Mouse (Mus musculus) urinary bladder, postnatal 25 days (tissue): ENCODE data around the gene Gmfg.

Experiments used
- DNase-seq: peaks from one replicate; pipeline ENCODE4 v3.0.0; 2022; ENCODE audit warnings: low spot score

The Gmfg gene

GRCm38 (mm10) chr7:28436932-28437570, at the start of gene Gmfg:
Gene Gmfg (plus strand): TSS chr7:28437447.
- peak; percentile 59 for DNase-seq

DNA sequence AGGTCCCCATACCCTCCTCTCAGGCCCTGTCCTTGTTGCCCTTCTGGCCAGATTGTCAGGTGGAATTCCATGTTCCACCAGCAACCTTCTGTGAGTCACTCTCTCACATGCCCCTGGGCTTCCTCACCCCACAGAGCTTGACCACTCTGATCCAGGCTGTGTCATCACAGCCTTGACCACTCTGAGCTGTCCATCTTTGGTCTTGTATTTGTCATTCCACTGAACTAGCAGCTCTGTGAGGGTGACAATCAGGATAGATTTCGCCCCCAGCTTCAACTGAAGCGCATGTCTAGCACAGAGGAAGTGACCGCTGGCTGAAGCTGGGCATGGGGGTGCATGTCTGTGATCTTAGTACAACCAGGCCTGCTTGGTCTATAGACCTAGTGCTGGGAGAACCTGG, 46.9 kb upstream of the Gmfg start:
- DNase-seq = no peak

DNA sequence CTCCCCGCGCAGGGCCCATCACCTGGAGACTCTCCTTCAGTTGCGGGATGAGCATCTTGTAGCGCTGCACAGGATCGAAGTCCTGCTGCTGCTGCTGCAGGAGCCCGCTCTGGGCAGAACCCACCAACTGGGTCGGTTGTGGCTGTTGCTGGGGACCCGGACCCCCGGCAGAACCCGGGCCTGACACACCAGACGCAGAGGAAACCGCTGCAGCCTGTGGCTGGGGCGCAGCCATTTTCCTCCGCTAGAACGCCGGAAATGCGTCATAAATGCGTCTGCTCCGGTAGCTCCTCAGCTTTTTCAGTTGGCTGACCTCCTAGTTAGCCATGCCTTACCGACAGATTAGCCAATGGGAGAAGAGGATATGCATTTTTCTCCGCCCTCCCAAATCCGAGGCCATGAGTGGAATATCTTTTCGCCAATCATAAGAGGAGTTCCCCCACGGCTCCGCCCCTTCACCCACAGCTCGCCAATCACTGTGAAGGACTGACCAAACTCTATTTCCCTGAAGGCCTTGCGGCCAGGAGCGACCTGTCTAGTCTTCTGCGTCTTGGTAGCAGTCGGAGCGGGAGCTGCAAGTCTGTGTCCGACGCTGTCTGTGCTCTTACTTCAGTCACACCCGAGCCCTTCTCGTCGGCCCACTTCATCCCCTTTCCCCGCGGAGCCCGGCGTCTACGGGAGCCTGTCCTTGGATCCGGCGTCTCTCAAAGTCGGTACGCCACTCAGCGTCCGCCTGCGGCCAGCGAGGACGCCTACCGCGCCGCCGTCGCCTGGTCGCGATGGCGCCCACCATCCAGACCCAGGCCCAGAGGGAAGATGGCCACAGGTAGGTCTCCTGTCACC, 44.6 kb upstream of the Gmfg start, which contains the start of the genes Med29 and Paf1:
Gene Med29, minus strand, starts transcription at position 280 of the 843 bp plus-strand sequence.
Gene Paf1, plus strand, starts transcription at position 523 of the 843 bp plus-strand sequence.
- peak; percentile 83 for DNase-seq

DNA sequence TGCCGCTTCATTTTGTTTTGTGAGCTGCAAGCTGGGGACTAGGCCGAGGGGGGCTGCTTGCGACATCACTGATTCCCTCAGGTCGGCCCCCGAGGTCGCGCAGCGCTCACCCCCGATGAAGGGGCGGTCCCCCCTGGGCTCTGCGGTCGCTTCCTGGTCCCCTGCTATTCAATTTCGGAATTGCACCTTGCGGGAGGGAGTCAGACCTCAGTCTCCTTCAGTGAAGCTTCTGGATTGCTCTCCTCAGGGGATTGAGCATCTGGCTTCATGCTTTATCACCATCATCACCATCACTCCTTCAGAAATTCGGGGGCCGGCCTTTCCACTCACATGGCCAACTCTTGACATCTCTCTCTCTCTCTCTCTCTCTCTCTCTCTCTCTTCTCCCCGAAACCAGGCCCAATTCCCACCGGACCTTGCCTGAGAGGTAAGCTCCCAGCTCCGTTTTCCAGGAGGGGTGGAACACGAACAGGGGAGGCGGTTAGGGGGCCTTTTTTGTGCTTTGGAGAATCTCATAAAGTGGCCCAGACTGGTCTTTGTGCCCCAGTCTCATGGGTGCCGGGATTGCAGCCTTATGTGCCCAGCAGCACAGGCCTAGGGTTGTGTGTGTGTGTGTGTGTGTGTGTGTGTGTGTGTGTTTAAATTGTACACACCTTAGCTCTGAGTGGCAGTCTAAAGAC, 43.8 kb upstream of the Gmfg start:
- DNase-seq = no peak

DNA sequence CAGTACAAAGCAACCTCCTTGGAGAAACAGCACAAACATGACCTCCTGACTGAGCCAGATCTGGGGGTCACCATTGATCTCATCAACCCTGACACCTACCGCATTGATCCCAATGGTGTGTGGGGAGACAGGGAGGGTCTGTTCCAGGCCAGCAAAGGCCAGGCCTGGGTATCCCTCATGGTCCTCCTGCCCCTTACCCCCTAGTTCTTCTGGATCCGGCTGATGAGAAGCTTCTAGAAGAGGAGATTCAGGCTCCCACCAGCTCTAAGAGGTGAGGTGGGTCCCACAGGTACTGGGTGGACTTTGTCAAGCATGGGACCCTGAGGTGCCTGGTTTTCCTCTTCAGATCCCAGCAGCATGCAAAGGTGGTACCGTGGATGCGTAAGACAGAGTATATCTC, 41.8 kb upstream of the Gmfg start:
- DNase-seq = no peak

- no peak for DNase-seq
Measured at GRCm38 (mm10) chr7:28398000-28398399, 39.2 kb upstream of the Gmfg start.

DNA sequence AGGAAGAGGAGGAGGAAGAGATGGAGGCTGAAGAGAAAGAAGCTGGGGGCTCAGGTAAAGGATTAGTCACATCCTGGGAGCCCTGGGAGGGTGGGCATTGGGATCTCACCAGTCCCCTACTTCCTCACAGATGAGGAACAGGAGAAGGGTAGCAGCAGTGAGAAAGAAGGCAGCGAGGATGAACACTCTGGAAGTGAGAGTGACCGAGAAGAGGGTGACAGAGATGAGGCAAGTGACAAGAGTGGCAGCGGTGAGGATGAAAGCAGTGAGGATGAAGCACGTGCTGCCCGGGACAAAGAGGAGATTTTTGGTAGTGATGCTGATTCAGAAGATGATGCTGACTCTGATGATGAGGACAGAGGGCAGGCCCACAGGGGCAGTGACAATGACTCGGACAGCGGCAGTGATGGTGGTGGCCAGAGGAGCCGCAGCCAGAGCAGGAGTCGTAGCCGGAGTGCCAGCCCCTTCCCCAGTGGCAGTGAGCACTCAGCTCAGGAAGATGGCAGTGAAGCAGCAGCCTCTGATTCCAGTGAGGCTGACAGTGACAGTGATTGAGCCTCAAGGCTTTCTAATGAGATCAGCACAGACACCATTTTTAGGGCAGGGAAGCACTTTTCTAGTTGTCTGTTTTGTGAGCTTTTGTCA, 38.4 kb upstream of the Gmfg start:
- no peak for DNase-seq

DNA sequence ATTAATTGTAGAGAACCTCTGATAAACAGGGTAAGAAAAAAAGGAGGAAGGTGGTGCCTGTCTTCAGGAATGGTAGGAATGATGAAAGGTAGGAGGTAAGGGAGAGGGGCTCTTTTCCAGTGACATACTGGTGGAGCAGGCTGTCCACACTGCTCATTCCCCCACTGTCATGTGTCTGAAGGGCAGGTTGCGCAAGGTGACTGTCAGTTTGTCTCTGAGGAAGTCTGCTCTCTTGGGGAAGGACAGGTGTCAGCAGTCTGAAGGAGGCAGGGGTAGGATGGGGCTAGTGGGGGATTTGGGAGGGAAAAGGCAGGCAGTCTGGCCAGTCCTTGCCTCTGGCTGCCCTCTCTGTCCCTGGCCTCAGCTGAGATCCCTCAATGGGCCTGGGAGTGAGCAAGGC, 36.2 kb upstream of the Gmfg start:
- DNase-seq = no peak

DNA sequence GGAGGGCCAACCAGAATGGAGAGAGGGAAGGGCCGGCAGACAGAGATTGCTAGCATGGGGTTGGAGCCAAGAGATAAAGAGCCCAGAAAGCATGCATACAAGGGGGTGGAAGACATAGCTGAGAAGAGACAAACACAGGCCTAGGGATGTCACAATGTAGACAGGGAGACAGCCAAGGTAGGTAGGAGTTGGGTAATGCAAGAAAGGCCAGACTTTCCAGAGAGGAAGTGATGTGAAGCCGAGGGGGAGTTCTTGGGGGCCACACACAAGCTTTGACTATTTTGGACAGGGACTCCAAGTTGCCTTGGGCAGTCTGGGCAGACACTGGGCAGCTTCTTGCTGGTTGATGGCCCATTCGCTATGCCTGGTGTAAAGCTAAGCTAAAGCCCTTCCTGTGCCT, 35.3 kb upstream of the Gmfg start:
- DNase-seq = no peak

DNA sequence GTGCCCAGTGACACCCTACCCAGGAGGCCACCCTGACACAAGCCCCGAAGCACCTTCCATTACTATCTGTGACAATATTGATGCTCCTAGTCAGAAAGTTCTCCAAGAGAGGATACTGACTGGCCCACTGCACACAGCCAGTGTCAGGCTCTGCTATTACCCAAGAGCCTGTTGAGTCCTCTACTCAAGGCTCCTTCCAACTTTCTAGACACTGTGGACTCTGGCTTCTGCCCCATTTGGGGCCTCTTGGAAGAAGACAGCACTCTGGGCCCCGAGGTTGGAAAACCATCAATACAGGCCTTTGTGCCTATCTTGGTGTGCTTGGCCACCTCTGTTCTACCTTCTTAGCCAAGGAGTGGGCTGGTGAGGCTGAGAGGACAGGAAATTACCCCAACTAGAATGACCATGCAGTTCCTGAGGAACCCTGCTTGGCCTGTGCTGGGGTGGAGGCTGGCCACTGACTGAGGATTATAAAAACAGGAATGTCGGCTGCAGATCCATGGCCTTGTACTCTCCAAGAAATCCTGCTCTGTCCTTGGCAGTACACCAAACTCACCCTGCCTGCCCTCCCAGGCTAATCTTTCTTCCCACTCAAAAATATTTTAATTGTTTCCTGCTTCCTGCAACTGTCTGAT, 26.3 kb upstream of the Gmfg start:
- DNase-seq = peak; percentile 41

- no peak for DNase-seq
Measured at GRCm38 (mm10) chr7:28412826-28413225, 24.4 kb upstream of the Gmfg start.

GRCm38 (mm10) chr7:28417368-28417767, 19.9 kb upstream of the Gmfg start:
- DNase-seq = no peak

- DNase-seq = peak; percentile 40
Measured at GRCm38 (mm10) chr7:28418096-28418670, 19.1 kb upstream of the Gmfg start.

DNA sequence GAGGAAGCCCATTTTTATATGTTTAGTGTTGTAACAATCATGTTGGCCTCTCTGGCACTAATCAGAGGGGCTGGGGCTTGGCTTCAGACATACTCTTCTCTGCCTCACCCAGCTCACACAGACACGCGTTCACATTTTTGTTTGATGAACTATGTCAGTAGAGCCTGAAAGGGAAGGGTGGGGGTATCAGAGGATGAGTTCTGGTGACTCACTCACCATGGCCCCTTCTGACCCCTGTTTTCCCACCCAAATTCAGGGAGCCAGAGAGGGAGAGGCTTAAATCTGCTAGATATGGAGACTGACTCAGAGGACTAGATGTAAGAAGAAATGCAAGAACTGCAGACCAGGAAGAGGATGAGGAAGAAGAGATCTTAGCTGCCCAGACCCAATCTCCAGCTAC, 17.8 kb upstream of the Gmfg start:
- DNase-seq = no peak

DNA sequence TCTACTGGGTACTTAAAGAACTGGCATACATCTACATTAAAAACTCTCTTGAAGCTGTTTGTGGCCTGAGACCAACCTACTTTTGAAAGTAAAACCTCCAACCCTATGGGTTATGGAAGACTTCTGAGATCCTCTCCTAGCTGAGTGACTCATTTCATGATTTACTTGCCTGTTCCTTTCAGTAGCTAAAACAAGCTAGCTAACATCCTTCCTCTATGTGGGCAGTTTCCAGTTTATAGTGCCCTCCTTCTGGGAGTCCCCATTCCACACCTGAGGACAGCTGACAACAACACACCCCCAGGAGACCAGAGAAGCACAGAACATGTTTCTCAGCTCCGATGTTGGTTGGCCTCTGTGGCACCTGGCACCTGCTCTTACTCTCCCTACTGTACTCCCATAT, 14.2 kb upstream of the Gmfg start:
- no peak for DNase-seq

DNA sequence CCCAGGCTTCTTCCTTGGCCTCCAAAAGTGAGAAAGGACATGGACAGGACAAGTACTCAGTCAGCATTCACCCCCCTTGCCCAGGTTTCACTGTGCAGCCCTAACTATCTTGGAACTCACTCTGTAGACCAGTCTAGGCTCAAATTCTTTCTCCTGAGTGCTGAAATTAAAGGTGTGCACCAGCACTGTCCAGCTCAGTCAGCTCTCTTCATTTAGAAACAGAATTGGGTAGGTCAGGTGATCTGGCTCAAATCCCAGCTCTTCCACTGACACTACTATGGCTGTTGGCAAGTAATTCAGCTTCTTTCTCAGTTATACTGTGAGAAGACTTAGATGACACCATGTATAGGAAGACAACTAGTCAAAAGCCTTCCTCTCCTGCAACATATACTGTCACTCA, 9.5 kb upstream of the Gmfg start:
- no peak for DNase-seq

DNA sequence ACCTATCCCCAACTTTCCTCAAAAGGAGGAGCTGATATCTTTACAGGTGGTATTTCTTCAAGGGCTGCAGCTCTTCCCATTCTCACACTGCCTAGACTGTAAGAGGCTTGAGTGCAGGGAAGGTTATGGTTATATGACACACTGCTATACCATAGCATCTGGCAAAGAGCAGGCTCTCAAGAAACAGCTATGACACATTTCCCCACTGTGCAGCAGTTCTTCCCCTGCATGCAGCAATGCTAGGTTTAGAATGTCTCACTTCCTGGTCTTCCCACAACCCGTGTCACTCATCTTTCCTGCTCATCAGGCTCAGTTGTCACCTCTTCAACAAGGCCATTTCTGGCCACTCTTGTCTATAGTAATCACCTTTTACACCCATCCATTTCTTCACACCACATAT, 6.7 kb upstream of the Gmfg start:
- DNase-seq = no peak

GRCm38 (mm10) chr7:28432252-28432651, 5.0 kb upstream of the Gmfg start:
- DNase-seq = no peak

GRCm38 (mm10) chr7:28435660-28436259, 1.5 kb upstream of the Gmfg start:
- no peak for DNase-seq

DNA sequence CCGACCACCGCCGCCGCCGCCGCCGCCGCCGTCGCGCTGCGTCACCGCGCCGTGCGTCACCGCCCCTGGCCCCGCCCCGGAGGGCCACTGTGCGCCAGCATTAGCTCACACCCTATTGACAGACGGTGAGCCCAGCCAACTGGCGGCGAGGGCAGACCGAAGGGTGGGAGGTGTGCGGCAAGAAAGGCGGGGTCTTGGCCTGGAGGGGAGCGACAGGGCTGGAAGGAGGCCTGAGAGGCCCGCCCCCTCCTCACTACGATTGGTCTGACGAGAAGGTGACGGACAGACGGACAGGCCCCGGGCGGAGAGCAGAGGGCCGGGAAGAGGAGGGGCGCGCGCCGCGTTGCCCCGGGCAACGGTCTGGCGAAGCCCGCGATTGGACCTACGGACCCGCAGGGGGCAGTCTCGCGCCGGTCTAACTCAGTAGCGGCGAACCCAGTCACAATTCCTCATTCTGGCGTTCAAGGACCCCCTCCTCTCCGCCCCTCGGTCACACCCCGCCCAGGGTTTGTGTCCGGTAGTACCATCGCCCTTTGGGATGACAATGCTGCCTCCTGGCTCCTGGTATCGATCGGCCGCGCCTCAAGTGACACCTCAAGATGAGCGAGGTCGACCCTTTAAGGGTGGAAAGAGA, 859 bp upstream of the Gmfg start:
- peak; percentile 99 for DNase-seq

GRCm38 (mm10) chr7:28437964-28438363, 717 bp downstream of the Gmfg start:
- no peak for DNase-seq
